Mouse (Mus musculus) hindbrain, embryonic 13.5 days (tissue): ENCODE measurements around the gene Sox4. TPM values are rescaled to one million over a fixed set of nuclear protein-coding genes. Genes with fewer than 3 reads are reported as not detected.

Experiments used
- ATAC-seq: fragments of 200-750 bp; cut with Nextera tagmentation; 2 replicates; pipeline ENCODE4 v1.8.0; 2017; ENCODE audit warnings: moderate TSS enrichment; ENCODE audit not compliant: low FRiP score
- H3K27ac ChIP-seq: fragments of 300-500 bp; sonication (generic); 2 replicates; pipeline ENCODE4 v1.5.1; 2015; ENCODE audit warnings: inconsistent platforms, mild to moderate bottlenecking, moderate library complexity
- H3K27me3 ChIP-seq: fragments of 300-500 bp; sonication (generic); 2 replicates; pipeline ENCODE4 v1.6.1; 2015; ENCODE audit warnings: mild to moderate bottlenecking, inconsistent platforms
- H3K36me3 ChIP-seq: fragments of 300-500 bp; sonication (generic); 2 replicates; pipeline ENCODE4 v1.6.1; 2015; ENCODE audit warnings: mild to moderate bottlenecking, inconsistent platforms
- H3K4me1 ChIP-seq: fragments of 300-500 bp; sonication (generic); replicated peaks from 2 replicates; pipeline ENCODE4 v1.6.1; 2015; ENCODE audit warnings: inconsistent platforms
- H3K4me2 ChIP-seq: fragments of 300-500 bp; sonication (generic); 2 replicates; pipeline ENCODE4 v1.6.1; 2015; ENCODE audit warnings: inconsistent platforms, mild to moderate bottlenecking, moderate library complexity
- H3K4me3 ChIP-seq: fragments of 300-500 bp; sonication (generic); 2 replicates; pipeline ENCODE4 v1.5.1; 2015; ENCODE audit warnings: mild to moderate bottlenecking, inconsistent platforms
- H3K9ac ChIP-seq: fragments of 300-500 bp; sonication (generic); 2 replicates; pipeline ENCODE4 v1.6.1; 2015; ENCODE audit warnings: mild to moderate bottlenecking, inconsistent platforms
- H3K9me3 ChIP-seq: fragments of 300-500 bp; sonication (generic); 2 replicates; pipeline ENCODE4 v1.6.1; 2016; ENCODE audit warnings: inconsistent platforms
- WGBS: fragments of 180-500 bp; shearing (Covaris S2); methylation state at CpG from one replicate; pipeline ENCODE4 v1.1.7; 2015; 5-methylcytosine and 5-hydroxymethylcytosine counted together
- polyA plus RNA-seq: library from polyadenylated mRNA; unstranded; fragments of >200 nt; fragmentation: Nextera tagmentation; extraction: Ambion mirVana; gene quantifications from 2 replicates; pipeline ENCODE4 v1.2.1, GENCODE M21; 2015

Gene Sox4
- polyA plus RNA-seq, 1 experiment from 2014 or later: 192 TPM

DNA sequence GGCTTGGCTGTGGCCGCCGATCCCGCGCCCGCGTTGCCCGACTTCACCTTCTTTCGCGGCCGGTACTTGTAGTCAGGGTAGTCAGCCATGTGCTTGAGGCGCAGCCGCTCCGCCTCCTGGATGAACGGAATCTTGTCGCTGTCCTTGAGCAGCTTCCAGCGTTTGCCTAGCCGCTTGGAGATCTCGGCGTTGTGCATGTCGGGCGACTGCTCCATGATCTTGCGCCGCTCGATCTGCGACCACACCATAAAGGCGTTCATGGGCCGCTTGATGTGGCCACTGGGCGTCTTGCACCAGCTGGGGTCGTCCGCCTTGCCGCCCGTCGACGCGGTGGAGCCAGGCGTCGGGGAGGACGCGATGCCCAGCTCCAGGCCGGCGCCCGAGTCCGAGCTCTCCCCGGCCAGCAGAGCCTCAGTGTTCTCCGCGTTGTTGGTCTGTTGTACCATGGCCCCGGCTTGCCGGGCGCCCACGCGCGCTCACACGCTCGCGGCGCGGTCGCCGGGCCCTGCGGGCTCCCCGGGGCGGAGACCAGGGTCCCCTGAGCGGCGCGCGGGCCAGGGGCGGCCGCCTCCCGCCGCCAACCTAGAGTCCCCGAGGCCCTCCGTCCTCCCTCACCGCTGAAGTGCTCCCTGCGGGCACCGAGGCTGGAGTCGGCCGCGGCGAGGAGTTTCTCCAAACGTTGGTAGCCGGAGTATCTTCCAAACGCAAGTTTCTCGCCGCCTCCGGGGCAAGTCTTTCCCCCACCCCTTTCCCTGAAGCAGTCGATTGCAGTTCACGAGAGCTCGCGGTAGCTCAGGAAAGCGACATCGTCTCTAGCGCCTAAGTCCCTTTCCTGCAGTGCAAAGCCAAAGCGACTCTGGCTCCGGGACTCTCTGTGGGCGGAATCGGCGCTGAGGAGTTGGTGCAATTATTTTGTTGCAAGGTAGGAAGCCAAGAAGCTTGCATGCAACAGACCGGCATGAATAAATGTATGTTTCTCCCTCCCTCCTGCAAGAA lies 639 bp downstream of the Sox4 start:
- no peaks in the 10 kb centered on the region for H3K36me3 ChIP-seq
- under 1% methylated on average over 91 of the region's 98 CpGs for WGBS
- no peaks in the 10 kb centered on the region for H3K27me3 ChIP-seq
- ATAC-seq: peak; percentile 66
- H3K27ac ChIP-seq: peak overlapping the region; percentile 100
- H3K4me1 ChIP-seq: peaks cover 28% of the 10 kb centered on the region
- H3K4me2 ChIP-seq: peak overlapping the region; percentile 54
- peak overlapping the region; percentile 100 for H3K4me3 ChIP-seq
- no peaks in the 10 kb centered on the region for H3K9me3 ChIP-seq
- H3K9ac ChIP-seq: peak overlapping the region; percentile 100

GRCm38 (mm10) chr13:28951691-28952575 lies 1.6 kb downstream of the Sox4 start:
- ATAC-seq: no peak
- Histone ChIP-seq H3K9me3 (no peaks in the 10 kb centered on the region), H3K36me3 (no peaks in the 10 kb centered on the region), H3K4me3 (peak overlapping the region; percentile 100), H3K4me2 (peak overlapping the region; percentile 54), H3K27me3 (no peaks in the 10 kb centered on the region), H3K27ac (peak overlapping the region; percentile 100), H3K4me1 (peaks cover 30% of the 10 kb centered on the region), H3K9ac (peak overlapping the region; percentile 100)
- under 1% methylated on average over 92 of the region's 92 CpGs for WGBS

DNA sequence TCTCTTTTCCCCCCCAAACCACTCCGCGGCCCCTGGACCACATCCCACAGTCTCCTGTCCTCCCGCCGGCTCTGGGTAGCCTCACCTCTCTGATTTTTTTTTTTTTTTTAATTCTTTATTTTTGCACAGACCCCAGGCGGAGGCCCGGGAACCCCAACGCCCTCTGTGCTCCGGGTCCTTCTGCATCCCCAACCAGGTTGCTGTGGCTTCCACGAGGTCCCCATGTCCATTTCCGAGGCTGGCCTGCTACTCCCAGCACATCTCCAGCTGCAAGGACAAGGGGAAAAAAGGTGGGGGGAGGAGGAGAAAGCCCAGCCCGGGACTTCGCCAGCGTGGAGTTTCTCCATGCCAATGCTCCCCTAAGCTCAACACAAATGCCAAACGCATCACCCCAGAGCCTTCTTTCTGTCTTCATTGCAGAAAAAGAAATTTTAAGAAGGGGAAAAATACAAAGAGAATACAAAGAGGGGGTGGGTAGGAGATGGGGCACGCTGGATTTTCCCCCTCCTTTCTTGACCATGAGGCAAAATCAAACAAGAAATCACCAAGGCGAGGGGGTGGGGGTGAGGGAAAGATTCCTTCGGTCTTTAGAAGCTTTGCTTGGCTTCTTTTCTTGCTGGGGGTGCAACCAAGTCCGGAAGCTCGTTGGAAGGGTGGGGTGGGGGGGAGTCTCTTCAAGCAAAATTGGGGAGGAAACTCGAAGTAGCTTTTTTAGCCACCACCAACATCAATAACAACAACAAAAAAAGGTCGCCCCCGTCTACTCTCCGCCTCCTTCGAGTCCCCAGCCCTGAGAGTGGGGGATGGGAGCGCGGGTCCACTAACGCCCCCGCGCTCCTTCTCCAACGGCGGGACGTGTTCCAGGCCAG lies 2.7 kb downstream of the Sox4 start:
- H3K9ac ChIP-seq: peak overlapping the region; percentile 100
- peak overlapping the region; percentile 100 for H3K4me3 ChIP-seq
- no peaks in the 10 kb centered on the region for H3K27me3 ChIP-seq
- under 1% methylated on average over 32 of the region's 32 CpGs for WGBS
- H3K27ac ChIP-seq: peak overlapping the region; percentile 100
- H3K4me1 ChIP-seq: peaks cover 35% of the 10 kb centered on the region
- no peaks in the 10 kb centered on the region for H3K36me3 ChIP-seq
- peak overlapping the region; percentile 54 for H3K4me2 ChIP-seq
- ATAC-seq: no peak
- no peaks in the 10 kb centered on the region for H3K9me3 ChIP-seq

GRCm38 (mm10) chr13:28950266-28950622 lies 3.3 kb downstream of the Sox4 start:
- H3K4me3 ChIP-seq: peak overlapping the region; percentile 100
- H3K4me1 ChIP-seq: peaks cover 35% of the 10 kb centered on the region
- peak overlapping the region; percentile 100 for H3K9ac ChIP-seq
- no peaks in the 10 kb centered on the region for H3K36me3 ChIP-seq
- WGBS: under 1% methylated on average over 9 of the region's 9 CpGs
- H3K27ac ChIP-seq: peak overlapping the region; percentile 100
- H3K27me3 ChIP-seq: no peaks in the 10 kb centered on the region
- peak overlapping the region; percentile 54 for H3K4me2 ChIP-seq
- no peaks in the 10 kb centered on the region for H3K9me3 ChIP-seq
- no peak for ATAC-seq

DNA sequence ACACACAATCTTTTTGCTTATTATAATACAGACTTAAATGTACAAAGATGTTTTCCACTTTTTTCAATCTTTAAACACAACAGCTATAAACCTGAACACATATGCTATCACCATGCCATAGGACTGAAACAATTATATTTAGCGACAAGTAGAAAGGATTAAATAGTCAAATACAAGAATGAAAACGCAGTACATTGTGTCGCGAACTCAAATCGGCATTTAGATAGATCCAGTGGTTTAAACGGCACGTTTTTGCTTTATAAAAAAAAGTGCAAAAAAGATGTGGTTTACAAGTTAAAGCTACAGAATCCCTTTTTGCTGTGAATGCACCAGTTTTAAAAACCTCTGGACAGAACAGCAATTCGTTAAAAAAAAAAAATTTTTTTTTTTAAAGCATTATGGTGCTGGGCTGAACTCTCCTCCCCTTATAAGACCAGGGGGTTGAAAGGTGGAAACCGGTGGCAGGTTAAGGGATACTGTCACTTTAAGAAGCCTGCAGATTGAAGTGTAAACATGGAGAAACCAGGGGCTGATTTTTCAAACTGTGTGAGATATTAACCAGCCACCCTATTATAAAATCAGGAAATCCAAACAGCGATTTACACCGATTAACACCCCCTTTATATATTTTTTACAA lies 4.1 kb downstream of the Sox4 start:
- Histone ChIP-seq H3K27ac (peak overlapping the region; percentile 92), H3K9ac (peak overlapping the region; percentile 81), H3K9me3 (no peaks in the 10 kb centered on the region), H3K4me3 (peak overlapping the region; percentile 100), H3K36me3 (no peaks in the 10 kb centered on the region), H3K27me3 (no peaks in the 10 kb centered on the region), H3K4me1 (peaks cover 30% of the 10 kb centered on the region), H3K4me2 (peak overlapping the region; percentile 68)
- 5% methylated on average over 11 of the region's 11 CpGs for WGBS
- no peak for ATAC-seq

DNA sequence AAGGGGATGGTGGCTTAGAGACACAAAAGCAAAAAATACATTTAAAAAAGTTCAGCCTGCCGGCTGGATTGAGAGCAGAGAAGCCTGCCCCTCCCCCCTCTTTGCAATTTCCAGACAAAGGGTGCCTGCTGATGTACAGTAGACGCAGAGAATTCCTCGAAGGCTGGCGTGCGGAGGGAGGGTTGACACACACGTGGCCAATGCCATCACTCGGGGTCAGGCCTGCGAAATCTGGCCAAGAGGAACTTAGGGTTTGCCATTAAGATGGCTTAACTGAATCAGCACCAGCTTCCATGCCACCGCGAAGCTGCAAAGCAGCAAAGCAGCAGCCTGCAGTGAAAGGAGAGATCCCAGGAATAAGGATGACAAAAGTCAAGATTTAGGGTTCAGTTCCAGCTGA lies 5.0 kb downstream of the Sox4 start:
- Histone ChIP-seq H3K4me3 (peak overlapping the region; percentile 100), H3K9ac (peak overlapping the region; percentile 81), H3K27me3 (no peaks in the 10 kb centered on the region), H3K9me3 (no peaks in the 10 kb centered on the region), H3K4me1 (peaks cover 25% of the 10 kb centered on the region), H3K36me3 (no peaks in the 10 kb centered on the region), H3K4me2 (peak overlapping the region; percentile 68), H3K27ac (peak overlapping the region; percentile 92)
- ATAC-seq: peak; percentile 15; the same call in 1 of the 2 replicates
- under 1% methylated on average over 10 of the region's 10 CpGs for WGBS

DNA sequence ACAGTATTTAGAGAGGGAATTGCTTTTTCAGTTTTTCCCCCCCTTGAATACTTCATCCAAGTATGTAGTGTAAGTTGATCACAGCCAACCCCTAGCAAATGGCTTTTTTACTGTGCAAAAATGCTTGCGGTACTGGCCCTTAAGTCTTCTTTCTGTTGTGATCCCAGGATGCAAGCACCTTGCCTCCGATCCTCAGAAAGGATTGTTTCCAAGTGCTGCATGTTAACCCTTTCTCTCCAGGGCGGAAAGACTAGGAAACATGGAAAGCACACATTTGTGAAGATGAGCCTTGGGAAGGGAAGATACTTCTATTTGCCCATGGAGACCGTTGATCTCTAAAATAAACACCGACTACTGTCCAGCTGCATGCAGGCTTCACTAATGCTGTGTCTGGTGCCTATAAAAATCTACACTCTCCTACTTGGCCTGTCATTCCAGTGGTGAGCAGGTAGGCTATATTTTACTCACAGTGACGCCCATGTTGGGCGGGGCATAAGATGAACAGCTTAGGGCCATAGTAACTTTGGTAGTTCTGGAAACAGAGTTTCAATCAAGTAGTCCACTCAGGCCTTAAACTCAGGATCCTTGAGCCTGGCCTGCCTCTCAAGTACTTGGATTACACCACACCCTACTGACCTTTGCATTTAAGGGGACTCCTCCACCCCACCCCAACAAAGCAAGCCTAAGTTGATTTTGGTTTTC lies 5.6 kb downstream of the Sox4 start:
- Histone ChIP-seq H3K9me3 (no peaks in the 10 kb centered on the region), H3K27me3 (no peaks in the 10 kb centered on the region), H3K27ac (peak overlapping the region; percentile 92), H3K4me2 (peak overlapping the region; percentile 68), H3K4me3 (peak overlapping the region; percentile 100), H3K36me3 (no peaks in the 10 kb centered on the region), H3K4me1 (peaks cover 25% of the 10 kb centered on the region), H3K9ac (peak overlapping the region; percentile 81)
- peak; percentile 22; the same call in 1 of the 2 replicates for ATAC-seq
- WGBS: 28% methylated on average over 7 of the region's 7 CpGs

DNA sequence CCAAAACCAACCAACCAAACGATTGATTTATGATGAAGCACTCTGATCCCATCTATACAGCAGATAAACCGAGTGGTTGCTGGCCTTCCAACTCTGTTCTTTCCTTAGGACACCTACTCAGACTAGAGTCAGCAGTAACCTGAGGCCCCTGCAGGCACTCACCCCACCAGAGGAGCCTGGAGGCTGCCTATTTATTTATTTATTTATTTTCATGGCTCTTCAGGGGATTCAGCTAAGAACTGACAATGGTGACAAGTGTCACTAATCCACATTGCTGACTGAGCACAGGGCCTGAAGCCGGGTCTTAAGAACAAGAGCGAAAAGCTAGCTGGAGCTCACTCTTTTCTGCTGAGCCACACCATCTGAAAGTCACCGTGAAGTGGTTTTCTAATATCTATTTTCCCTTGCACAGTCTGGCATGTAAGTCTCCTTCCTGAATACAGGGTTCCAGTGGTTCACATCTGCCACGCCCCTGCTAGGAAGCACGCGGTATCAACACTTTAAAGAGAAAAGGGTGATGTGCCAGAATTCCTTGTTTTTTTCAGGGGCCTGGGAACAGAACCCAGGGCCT lies 6.9 kb downstream of the Sox4 start:
- 55% methylated on average over 8 of the region's 8 CpGs for WGBS
- Histone ChIP-seq H3K36me3 (no peaks in the 10 kb centered on the region), H3K4me1 (peaks cover 30% of the 10 kb centered on the region), H3K9me3 (no peaks in the 10 kb centered on the region), H3K9ac (peak overlapping the region; percentile 49), H3K27me3 (no peaks in the 10 kb centered on the region), H3K4me2 (peak overlapping the region; percentile 68), H3K27ac (peak overlapping the region; percentile 92), H3K4me3 (peak overlapping the region; percentile 100)
- ATAC-seq: no peak

- Histone ChIP-seq H3K4me3 (no peak overlapping the region), H3K36me3 (no peaks in the 10 kb centered on the region), H3K27me3 (no peaks in the 10 kb centered on the region), H3K4me1 (peaks cover 30% of the 10 kb centered on the region), H3K27ac (no peak overlapping the region), H3K9ac (no peak overlapping the region), H3K9me3 (no peaks in the 10 kb centered on the region), H3K4me2 (no peak overlapping the region)
- 95% methylated on average over 5 of the region's 5 CpGs for WGBS
- ATAC-seq: no peak
Observed at GRCm38 (mm10) chr13:28945681-28946080, 7.8 kb downstream of the Sox4 start.

- Histone ChIP-seq H3K4me2 (no peak overlapping the region), H3K9me3 (no peaks in the 10 kb centered on the region), H3K36me3 (no peaks in the 10 kb centered on the region), H3K4me1 (peaks cover 22% of the 10 kb centered on the region), H3K27ac (no peak overlapping the region), H3K9ac (no peak overlapping the region), H3K27me3 (no peaks in the 10 kb centered on the region), H3K4me3 (no peak overlapping the region)
- no peak for ATAC-seq
- WGBS: 69% methylated on average over 4 of the region's 4 CpGs
Observed at GRCm38 (mm10) chr13:28942926-28943325, 10.6 kb downstream of the Sox4 start.
